Mouse (Mus musculus) myocyte (in vitro differentiated cells): ENCODE measurements around the gene Fbxl5. TPM values are rescaled to one million over a fixed set of nuclear protein-coding genes. Genes with fewer than 3 reads are reported as not detected.

Experiments used
- H3K27me3 ChIP-seq: one replicate; pipeline ENCODE4 v1.6.1; 2011; ENCODE audit not compliant: control insufficient read depth, insufficient read depth, insufficient read length
- H3K36me3 ChIP-seq: one replicate; pipeline ENCODE4 v1.6.1; 2011; ENCODE audit not compliant: control insufficient read depth, insufficient read depth
- H3K4me2 ChIP-seq: one replicate; pipeline ENCODE4 v1.6.1; 2011; ENCODE audit warnings: low read depth, control low read depth
- H3K4me3 ChIP-seq: one replicate; pipeline ENCODE4 v1.5.1; 2011; ENCODE audit warnings: mild to moderate bottlenecking, control low read depth, moderate library complexity
- H3K79me2 ChIP-seq: one replicate; pipeline ENCODE4 v1.6.1; 2011; ENCODE audit not compliant: control insufficient read depth, insufficient read depth
- H3ac ChIP-seq: one replicate; pipeline ENCODE4 v1.6.1; 2011; ENCODE audit not compliant: control insufficient read depth, insufficient read length
- CEBPB ChIP-seq: IDR thresholded peaks from 2 replicates; pipeline ENCODE4 v1.6.1; 2011; ENCODE audit warnings: mild to moderate bottlenecking, moderate library complexity; ENCODE audit not compliant: poor library complexity, insufficient read depth, severe bottlenecking
- E2F4 ChIP-seq: IDR thresholded peaks from one replicate; pipeline ENCODE4 v1.6.1; 2011; ENCODE audit warnings: mild to moderate bottlenecking, control low read depth, moderate library complexity; ENCODE audit not compliant: insufficient read depth
- MAX ChIP-seq: IDR thresholded peaks from one replicate; pipeline ENCODE4 v1.6.1; 2011; ENCODE audit warnings: low read depth, mild to moderate bottlenecking, control low read depth
- MYOD1 ChIP-seq, 3 experiments: IDR thresholded peaks; one replicate each; pipeline ENCODE4 v1.6.1; 2011; ENCODE audit warnings: control low read depth in 2 of 3, low read depth in 2 of 3, mild to moderate bottlenecking in 2 of 3, moderate library complexity in 1 of 3; ENCODE audit not compliant: insufficient read length in 2 of 3, control insufficient read depth in 1 of 3
- MYOG ChIP-seq, 3 experiments: IDR thresholded peaks; one replicate each; pipeline ENCODE4 v1.6.1; 2011; ENCODE audit warnings: control low read depth in 2 of 3, low read depth in 2 of 3, mild to moderate bottlenecking in 2 of 3; ENCODE audit not compliant: insufficient read length in 2 of 3, control insufficient read depth in 1 of 3, insufficient read depth in 1 of 3
- POLR2A ChIP-seq: IDR thresholded peaks from one replicate; pipeline ENCODE4 v1.6.1; 2011; ENCODE audit warnings: low read depth, mild to moderate bottlenecking, control low read depth, moderate library complexity; ENCODE audit not compliant: insufficient read length
- POLR2AphosphoS2 ChIP-seq: IDR thresholded peaks from one replicate; pipeline ENCODE4 v1.6.1; 2011; ENCODE audit warnings: low read depth, control low read depth; ENCODE audit not compliant: insufficient read length
- REST ChIP-seq: IDR thresholded peaks from one replicate; pipeline ENCODE4 v1.6.1; 2011; ENCODE audit warnings: mild to moderate bottlenecking, control low read depth, moderate library complexity; ENCODE audit not compliant: insufficient read depth, insufficient read length
- SRF ChIP-seq: IDR thresholded peaks from one replicate; pipeline ENCODE4 v1.6.1; 2011; ENCODE audit warnings: low read depth; ENCODE audit not compliant: control insufficient read depth, insufficient read length
- TCF12 ChIP-seq: IDR thresholded peaks from one replicate; pipeline ENCODE4 v1.6.1; 2011; ENCODE audit warnings: mild to moderate bottlenecking, control low read depth; ENCODE audit not compliant: poor library complexity, insufficient read depth, severe bottlenecking
- TCF3 ChIP-seq: IDR thresholded peaks from one replicate; pipeline ENCODE4 v1.6.1; 2011; ENCODE audit warnings: low read depth, control low read depth; ENCODE audit not compliant: insufficient read length
- USF1 ChIP-seq: IDR thresholded peaks from one replicate; pipeline ENCODE4 v1.6.1; 2011; ENCODE audit warnings: low read depth, mild to moderate bottlenecking, control low read depth, moderate library complexity
- polyA plus RNA-seq: library from polyadenylated mRNA; unstranded; fragments of >200 nt; fragmentation: generic; extraction: Trizol; gene quantifications from one replicate; pipeline ENCODE4 v1.2.1, GENCODE M21; 2012; ENCODE audit warnings: missing spikeins

The Fbxl5 gene
- polyA plus RNA-seq, 1 experiment = 16.2 TPM

DNA sequence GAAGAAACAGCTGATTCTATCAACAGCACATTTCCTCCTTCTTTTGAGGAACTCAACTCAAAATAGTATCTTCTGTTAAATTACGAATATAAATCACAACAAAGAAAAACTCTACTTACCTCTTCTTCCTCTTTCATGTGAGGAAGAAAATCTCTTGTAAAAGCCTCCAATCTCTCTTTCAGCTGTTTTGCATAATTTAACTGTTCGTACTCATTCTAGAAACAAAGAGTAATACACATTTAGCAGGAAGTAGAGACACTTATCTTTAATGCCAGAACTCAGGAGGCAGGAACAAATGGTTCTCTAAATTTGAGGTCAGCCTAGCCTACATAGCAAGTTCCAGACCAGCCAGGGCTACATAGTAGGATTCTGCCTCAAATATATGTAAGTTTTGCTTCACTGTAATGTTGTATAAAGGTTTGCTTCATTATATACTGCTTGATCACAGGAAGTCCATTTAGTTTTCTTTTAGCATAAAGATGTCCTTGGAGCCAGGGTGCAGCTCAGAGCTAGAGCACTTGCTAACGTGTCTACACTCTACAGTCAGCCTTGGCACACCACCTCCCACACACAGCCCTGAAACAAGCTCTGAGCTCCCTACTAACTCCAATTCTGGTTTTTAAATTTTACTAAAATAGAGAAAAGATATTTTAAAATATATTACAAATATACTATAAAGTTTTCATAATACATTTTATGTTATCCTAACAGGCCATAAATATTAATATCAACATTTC, 50.7 kb downstream of the Fbxl5 start:
- TF ChIP-seq TCF3 (no peak), TCF12 (no peak), USF1 (no peak), CEBPB (no peak), REST (no peak)
- no peak overlapping the region for H3K4me3 ChIP-seq
- H3K27me3 ChIP-seq = no peaks in the 10 kb centered on the region
- peaks cover 22% of the 10 kb centered on the region for H3K36me3 ChIP-seq
- no peak overlapping the region for H3K4me2 ChIP-seq
- H3ac ChIP-seq = no peak overlapping the region
- peaks cover 37% of the 10 kb centered on the region for H3K79me2 ChIP-seq

DNA sequence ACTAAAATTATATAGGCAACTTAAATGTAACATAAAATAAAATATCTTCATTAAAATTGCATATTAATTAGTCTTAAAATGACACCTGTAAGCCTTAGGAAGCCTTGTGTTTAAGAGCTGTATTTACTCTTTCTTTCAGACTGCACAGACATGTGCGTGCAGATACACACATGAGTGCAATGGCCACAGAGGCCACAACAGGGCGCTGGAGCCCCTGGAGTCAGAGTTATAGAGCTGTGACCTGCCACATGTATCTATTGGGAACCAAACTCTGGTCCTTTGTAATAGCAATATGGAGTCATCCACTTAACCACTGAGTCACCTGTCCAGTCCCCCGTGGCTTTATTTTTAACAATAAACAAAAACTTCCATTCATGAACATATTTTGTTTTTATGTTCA, 72.3 kb downstream of the Fbxl5 start:
- TF ChIP-seq MYOG (IDR thresholded peaks at IDR 0.05; ENCODE audit: control insufficient read depth in 1 of 3, insufficient read depth in 1 of 3, insufficient read length in 2 of 3, low read depth in 2 of 3) (no peak), TCF12 (no peak), USF1 (no peak), E2F4 (no peak), MAX (no peak), MYOD1 (IDR thresholded peaks at IDR 0.05; ENCODE audit: control insufficient read depth in 1 of 3, insufficient read length in 2 of 3, low read depth in 2 of 3) (no peak), POLR2AphosphoS2 (no peak)
- no peak overlapping the region for H3K4me2 ChIP-seq
- no peaks in the 10 kb centered on the region for H3K27me3 ChIP-seq
- H3ac ChIP-seq = no peak overlapping the region
- H3K4me3 ChIP-seq = no peak overlapping the region
- peaks cover 5% of the 10 kb centered on the region for H3K79me2 ChIP-seq
- peaks cover 16% of the 10 kb centered on the region for H3K36me3 ChIP-seq

DNA sequence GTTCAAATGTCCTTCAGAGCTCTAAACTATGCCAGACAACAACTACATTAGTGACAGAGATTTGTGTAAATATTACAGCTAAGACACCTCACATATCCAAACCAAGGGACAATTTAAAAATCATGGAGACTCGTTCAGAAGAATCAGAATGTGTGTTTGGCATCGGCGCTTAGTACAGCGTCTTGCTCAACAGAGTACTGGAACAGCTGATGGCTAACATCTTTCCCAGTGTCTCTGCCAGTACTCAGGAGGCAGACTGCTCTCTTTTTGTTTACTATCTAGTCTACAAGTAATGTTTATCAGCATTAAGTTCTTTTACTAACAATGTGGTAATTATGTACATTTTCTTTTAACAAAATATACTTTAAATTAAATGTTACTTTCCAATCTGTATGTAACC, 73.4 kb downstream of the Fbxl5 start:
- TF ChIP-seq SRF (no peak), MAX (no peak), TCF3 (no peak), TCF12 (no peak), USF1 (no peak), POLR2AphosphoS2 (no peak), POLR2A (no peak), MYOG (IDR thresholded peaks at IDR 0.05; ENCODE audit: control insufficient read depth in 1 of 3, insufficient read depth in 1 of 3, insufficient read length in 2 of 3, low read depth in 2 of 3) (no peak), MYOD1 (IDR thresholded peaks at IDR 0.05; ENCODE audit: control insufficient read depth in 1 of 3, insufficient read length in 2 of 3, low read depth in 2 of 3) (no peak), CEBPB (no peak), E2F4 (no peak), REST (no peak)
- Histone ChIP-seq H3K79me2 (peaks cover 5% of the 10 kb centered on the region), H3K36me3 (peaks cover 18% of the 10 kb centered on the region), H3K27me3 (no peaks in the 10 kb centered on the region), H3K4me3 (no peak overlapping the region), H3ac (no peak overlapping the region), H3K4me2 (no peak overlapping the region)

DNA sequence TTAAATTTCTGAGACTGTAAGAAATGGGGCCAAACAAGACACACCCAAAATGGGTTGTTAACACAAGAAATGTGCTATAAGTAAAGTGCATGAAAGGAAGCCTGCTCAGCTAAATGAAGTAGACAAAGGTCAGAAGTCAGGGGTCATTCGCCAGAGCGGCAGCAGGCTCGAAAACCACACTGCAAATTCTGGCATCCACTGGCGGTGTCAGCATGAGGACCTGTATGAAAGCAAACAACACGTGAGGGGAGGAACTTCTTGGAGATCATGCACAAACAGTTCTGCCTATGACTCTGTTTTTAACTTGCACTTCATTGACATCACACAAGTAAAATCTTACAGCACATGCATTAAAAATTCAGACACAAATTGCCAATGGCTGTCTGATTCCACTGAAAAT, 76.3 kb downstream of the Fbxl5 start:
- peaks cover 27% of the 10 kb centered on the region for H3K36me3 ChIP-seq
- H3K4me3 ChIP-seq = no peak overlapping the region
- TF ChIP-seq USF1 = no peak
- TF ChIP-seq MYOG (IDR thresholded peaks at IDR 0.05; ENCODE audit: control insufficient read depth in 1 of 3, insufficient read depth in 1 of 3, insufficient read length in 2 of 3, low read depth in 2 of 3) = no peak
- TF ChIP-seq TCF12 = no peak
- no peak for TF ChIP-seq REST
- no peak overlapping the region for H3K4me2 ChIP-seq
- H3K79me2 ChIP-seq = no peaks in the 10 kb centered on the region
- no peak overlapping the region for H3ac ChIP-seq
- no peaks in the 10 kb centered on the region for H3K27me3 ChIP-seq

DNA sequence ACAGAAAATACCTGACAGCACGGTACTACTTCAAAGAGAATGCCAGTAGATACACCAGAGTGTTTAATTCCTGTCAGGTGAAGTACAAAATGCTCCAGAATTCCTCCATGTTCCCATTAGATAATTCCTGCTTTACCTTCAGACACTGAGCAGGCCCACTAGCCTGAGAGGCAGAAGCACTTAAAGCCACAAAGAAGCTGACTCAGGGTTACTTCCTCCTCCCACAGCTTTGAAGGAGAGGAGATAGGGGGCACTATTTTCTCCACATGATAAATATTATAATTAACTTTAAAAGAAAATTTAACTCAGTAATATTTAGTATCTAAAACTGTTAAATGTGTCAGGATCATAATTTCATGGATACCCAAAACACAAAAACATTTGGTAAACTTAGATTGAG, 77.3 kb downstream of the Fbxl5 start:
- peaks cover 27% of the 10 kb centered on the region for H3K36me3 ChIP-seq
- no peak overlapping the region for H3K4me3 ChIP-seq
- no peaks in the 10 kb centered on the region for H3K79me2 ChIP-seq
- H3K4me2 ChIP-seq = no peak overlapping the region
- H3ac ChIP-seq = no peak overlapping the region
- H3K27me3 ChIP-seq = no peaks in the 10 kb centered on the region
- TF ChIP-seq USF1 (no peak), POLR2A (no peak), TCF3 (no peak), CEBPB (no peak), MYOD1 (IDR thresholded peaks at IDR 0.05; ENCODE audit: control insufficient read depth in 1 of 3, insufficient read length in 2 of 3, low read depth in 2 of 3) (no peak), SRF (no peak), MYOG (IDR thresholded peaks at IDR 0.05; ENCODE audit: control insufficient read depth in 1 of 3, insufficient read depth in 1 of 3, insufficient read length in 2 of 3, low read depth in 2 of 3) (no peak), E2F4 (no peak), POLR2AphosphoS2 (no peak), TCF12 (no peak), REST (no peak), MAX (no peak)
